Mouse (Mus musculus) inflammation-experienced regulatory T-cells, adult 6 months (primary cell): ENCODE results near the gene Gm36079. TPM values are rescaled to one million over a fixed set of nuclear protein-coding genes. Genes with fewer than 3 reads are reported as not detected.
"Not testable (repeated sequence)": the region's sequence is repeated elsewhere in the genome, so short reads cannot be mapped to it uniquely, and the experiment has no call there.

ENCODE experiments used
- ATAC-seq: one replicate; pipeline ENCODE4 v1.8.0; 2017
- polyA plus RNA-seq, 3 experiments: library from polyadenylated mRNA; unstranded; fragments of 100-300 nt; shearing (Covaris generic); gene quantifications; one replicate each; pipeline ENCODE4 v1.2.1; 2017

Gene Gm36079
- not detected for polyA plus RNA-seq

DNA sequence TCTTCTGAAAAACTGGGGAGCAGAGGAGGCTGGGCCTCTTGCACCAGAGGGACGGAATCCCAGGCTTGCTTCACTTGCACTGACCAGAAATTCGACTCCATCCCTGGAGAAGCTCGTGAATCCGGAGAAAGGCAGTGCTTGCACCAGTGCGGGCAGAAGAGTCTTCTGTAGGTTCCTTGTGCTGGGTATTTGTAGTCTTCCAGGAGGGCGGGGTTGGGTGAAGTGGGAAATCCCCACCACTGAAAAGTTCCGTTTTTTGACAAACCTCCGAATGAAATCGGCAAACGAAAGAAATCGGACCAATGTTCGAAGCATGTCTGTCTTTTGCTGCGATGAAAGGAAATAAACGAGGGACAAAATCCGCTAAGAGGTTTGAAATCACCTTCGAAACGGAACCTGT is at the start of gene Gm36079:
Gene Gm36079 (minus strand): TSS at position 101 of the 400 bp plus-strand sequence.
- not testable (repeated sequence) for ATAC-seq

GRCm38 (mm10) chr13:120070878-120071277 is 44.1 kb upstream of the Gm36079 start:
- not testable (repeated sequence) for ATAC-seq

- peak; percentile 32 for ATAC-seq
Measured at GRCm38 (mm10) chr13:120070012-120070598, 43.3 kb upstream of the Gm36079 start.

GRCm38 (mm10) chr13:120063439-120064089 is 36.8 kb upstream of the Gm36079 start:
- not testable (repeated sequence) for ATAC-seq

- not testable (repeated sequence) for ATAC-seq
Measured at GRCm38 (mm10) chr13:120062903-120063302, 36.1 kb upstream of the Gm36079 start.

- not testable (repeated sequence) for ATAC-seq
Measured at GRCm38 (mm10) chr13:120052085-120052484, 25.3 kb upstream of the Gm36079 start, which contains the start of gene Gm21188. Gm21188 (minus strand) TSS chr13:120052194.

DNA sequence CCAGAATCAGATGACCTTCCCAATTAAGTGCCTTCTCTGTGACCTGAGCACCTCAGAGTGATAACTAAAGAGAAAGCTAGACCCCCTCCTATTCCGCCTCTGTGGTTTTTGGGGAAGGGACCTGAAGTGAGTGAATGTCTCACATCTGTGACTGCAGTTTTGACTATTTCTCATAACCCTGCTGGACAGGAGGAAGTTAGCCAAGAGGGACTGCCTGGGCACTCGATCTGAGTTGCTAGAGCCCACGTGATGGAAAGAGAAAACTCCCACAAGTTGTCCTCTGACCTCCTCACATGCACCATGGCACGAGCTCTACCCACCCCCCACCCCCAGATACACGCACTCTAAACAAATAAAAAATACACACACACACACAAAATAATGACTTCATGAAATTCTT is 21.8 kb upstream of the Gm36079 start:
- not testable (repeated sequence) for ATAC-seq

DNA sequence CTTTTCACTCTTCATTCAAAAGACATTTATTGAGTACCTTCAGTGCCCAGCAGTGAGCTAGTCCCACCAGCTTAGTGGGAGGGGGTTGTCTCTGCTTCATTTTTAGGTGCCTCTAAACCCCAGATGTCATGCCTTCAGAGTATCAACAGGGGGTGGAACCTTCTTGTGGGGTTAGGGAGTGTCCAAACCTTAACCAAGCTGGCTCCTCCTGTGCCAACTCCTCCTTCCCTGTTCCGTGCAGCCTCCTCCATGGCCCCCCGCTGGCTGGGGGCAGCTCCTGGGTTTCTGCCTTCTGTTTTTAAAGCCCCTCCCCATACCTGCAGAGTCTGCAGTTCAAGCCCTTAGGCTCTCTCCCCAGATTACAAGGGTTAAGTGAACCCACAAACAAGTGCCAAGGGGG is 21.4 kb upstream of the Gm36079 start:
- not testable (repeated sequence) for ATAC-seq

DNA sequence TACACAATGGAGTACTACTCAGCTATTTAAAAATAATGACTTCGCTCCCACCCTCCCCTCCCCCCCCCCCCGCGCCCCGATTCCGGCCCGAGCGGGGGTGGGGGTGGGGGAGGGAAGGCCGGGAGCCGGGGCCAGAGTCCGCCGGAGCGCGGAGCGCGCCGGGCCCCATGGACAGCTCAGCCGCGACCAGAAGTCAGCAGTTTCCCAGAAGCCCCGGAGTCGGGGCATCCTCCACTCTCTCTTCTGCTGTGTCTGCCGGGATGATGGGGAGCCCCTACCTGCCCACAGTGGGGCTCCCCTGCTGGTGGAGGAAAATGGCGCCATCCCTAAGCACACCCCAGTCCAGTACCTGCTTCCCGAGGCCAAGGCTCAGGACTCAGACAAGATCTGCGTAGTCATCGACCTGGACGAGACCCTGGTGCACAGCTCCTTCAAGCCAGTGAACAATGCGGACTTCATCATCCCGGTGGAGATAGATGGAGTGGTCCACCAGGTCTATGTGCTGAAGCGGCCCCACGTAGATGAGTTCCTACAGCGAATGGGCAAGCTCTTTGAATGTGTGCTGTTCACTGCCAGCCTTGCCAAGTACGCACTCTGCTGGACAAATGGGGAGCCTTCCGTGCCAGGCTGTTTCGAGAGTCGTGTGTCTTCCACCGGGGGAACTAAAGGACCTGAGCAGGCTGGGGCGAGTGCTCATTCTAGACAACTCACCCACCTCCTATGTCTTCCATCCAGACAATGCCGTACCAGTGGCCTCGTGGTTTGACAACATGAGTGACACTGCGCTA is 19.8 kb upstream of the Gm36079 start:
- not testable (repeated sequence) for ATAC-seq

GRCm38 (mm10) chr13:120041145-120041544 is 14.3 kb upstream of the Gm36079 start:
- peak; percentile 52 for ATAC-seq

- ATAC-seq = not testable (repeated sequence)
Measured at GRCm38 (mm10) chr13:120037881-120038280, 11.1 kb upstream of the Gm36079 start.

DNA sequence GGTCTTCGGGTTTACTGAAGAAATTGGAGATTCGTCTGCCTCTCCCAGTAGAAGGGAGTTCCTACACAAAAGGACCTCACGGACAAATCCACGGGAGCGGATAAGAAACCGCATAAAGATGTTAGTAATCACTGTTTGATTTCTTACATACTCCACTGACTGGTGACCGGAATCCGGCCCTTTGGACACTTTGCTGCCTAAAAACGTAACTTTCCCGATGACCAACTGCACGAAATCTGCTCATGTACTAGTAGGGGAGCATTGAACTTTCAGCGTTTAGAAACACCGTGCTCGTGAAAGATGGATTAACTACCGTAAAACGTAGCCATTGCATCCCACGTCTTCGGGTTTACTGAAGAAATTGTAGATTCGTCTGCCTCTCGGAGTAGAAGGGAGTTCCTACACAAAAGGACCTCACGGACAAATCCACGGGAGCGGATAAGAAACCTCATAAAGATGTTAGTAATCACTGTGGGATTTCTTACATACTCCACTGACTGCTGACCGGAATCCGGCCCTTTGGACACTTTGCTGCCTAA is 9.8 kb upstream of the Gm36079 start:
- not testable (repeated sequence) for ATAC-seq

- ATAC-seq = not testable (repeated sequence)
Measured at GRCm38 (mm10) chr13:120035151-120035550, 8.3 kb upstream of the Gm36079 start.

GRCm38 (mm10) chr13:120034637-120035036 is 7.8 kb upstream of the Gm36079 start:
- not testable (repeated sequence) for ATAC-seq

GRCm38 (mm10) chr13:120033516-120034190 is 6.8 kb upstream of the Gm36079 start:
- not testable (repeated sequence) for ATAC-seq

GRCm38 (mm10) chr13:120031676-120032075 is 4.9 kb upstream of the Gm36079 start:
- ATAC-seq = not testable (repeated sequence)

DNA sequence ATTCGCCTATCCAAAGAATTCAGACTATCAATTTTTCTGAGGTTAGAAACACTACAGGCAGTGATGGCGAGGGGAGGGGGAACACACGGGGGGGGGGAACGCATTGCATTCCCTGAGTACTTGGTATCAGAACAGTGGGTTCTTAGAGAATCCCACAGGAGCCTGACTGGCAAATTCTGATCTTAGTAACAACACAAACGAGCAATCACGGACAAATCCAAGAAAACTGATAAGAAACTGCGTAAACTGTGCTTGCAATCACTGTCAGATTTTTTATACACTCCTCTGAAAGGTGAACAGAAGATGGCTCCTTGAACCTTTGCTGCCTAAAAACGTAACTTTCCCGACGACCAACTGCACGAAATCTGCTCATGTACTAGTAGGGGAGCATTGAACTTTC is 557 bp upstream of the Gm36079 start:
- not testable (repeated sequence) for ATAC-seq

GRCm38 (mm10) chr13:120026373-120026772 is 438 bp downstream of the Gm36079 start:
- not testable (repeated sequence) for ATAC-seq

DNA sequence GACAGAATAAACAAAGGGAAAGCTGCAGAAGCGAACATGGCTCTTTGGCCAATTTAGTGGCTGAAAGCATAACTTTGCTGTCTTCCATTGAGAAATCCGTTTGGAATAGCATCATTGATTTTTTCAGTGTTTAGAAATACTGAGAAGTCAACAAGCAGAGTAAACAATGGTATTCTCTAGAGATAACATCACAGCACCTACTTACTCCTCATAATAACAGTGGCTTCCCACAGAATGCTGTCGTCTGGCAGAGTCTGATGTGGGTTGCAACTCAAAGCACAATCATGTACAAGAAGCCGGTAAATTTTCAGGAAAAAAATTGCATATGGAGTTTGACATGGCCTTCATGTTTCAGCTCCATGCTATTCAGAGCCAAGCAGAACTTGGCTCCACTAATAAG is 1.2 kb downstream of the Gm36079 start:
- not testable (repeated sequence) for ATAC-seq

DNA sequence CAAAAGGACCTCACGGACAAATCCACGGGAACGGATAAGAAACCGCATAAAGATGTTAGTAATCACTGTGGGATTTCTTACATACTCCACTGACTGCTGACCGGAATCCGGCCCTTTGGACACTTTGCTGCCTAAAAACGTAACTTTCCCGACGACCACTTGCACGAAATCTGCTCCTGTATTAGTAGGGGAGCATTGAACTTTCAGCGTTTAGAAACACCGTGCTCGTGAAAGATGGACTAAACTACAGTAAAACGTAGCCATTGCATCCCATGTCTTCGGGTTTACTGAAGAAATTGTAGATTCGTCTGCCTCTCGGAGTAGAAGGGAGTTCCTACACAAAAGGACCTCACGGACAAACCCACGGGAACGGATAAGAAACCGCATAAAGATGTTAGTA is 1.8 kb downstream of the Gm36079 start:
- ATAC-seq = not testable (repeated sequence)

DNA sequence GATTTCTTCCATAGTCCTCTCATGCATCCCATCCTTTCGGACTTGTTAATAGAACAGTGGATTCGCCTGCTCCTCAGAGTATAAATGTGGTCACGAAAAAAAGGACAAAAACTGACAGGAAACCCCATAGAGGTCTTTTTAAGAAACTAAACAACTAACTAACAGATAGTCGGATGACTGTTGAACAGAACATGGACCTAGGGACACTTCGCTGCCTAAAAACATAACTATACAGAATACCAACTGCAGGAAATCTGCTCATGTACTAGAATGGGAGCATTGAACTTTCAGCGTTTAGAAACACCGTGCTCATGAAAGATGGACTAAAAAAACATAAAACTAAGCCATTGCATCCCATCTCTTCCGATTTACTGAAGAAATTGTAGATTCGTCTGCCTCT is 2.2 kb downstream of the Gm36079 start:
- not testable (repeated sequence) for ATAC-seq

DNA sequence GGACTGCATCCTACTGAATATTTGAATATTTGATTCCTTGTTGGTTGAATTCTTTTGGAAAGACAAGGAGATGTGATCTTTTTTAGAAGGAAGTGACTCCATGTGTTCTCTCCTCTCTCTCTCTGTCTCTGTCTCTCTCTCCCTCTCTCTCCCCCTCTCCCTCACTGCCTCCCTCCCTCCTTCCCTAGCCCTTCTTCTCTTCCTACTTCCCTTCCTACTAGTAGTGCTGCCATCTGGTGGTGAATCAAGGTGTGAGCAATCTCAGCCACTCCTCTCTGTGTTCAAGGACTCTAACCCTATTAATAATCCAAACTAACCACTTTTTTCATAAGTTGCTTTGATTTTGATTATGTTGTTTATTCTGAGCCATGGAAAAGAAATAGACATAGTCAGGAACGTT is 5.3 kb downstream of the Gm36079 start:
- not testable (repeated sequence) for ATAC-seq
